Mouse (Mus musculus): ENCODE measurements around the gene Spns2.
"Not testable (repeated sequence)": the region's sequence is repeated elsewhere in the genome, so short reads cannot be mapped to it uniquely, and the experiment has no call there.

Spns2 gene

GRCm38 (mm10) chr11:72436756-72437650 lies 52.7 kb downstream of the Spns2 start:
- no peak for DNase-seq (ENCODE audit: low spot score in 2 of 2)

GRCm38 (mm10) chr11:72436271-72436670 lies 53.4 kb downstream of the Spns2 start:
- DNase-seq (ENCODE audit: low spot score in 2 of 2): no peak

GRCm38 (mm10) chr11:72435694-72436045 lies 54.0 kb downstream of the Spns2 start:
- no peak for DNase-seq (ENCODE audit: low spot score in 2 of 2)

- no peak for DNase-seq (ENCODE audit: low spot score in 2 of 2)
Observed at GRCm38 (mm10) chr11:72434963-72435693, 54.6 kb downstream of the Spns2 start, which contains the start of gene Ggt6. TSS of gene Ggt6 (plus strand) at chr11:72435526.

GRCm38 (mm10) chr11:72430311-72431068 lies 59.2 kb downstream of the Spns2 start:
- not testable (repeated sequence) for DNase-seq (ENCODE audit: low spot score in 2 of 2)

- DNase-seq (ENCODE audit: low spot score in 2 of 2): peak; percentile 64 to 75
Observed at GRCm38 (mm10) chr11:72429288-72429690, 60.4 kb downstream of the Spns2 start.

GRCm38 (mm10) chr11:72428694-72429093 lies 61.0 kb downstream of the Spns2 start:
- DNase-seq (ENCODE audit: low spot score in 2 of 2): peak; percentile 62 to 88

- DNase-seq (ENCODE audit: low spot score in 2 of 2): no peak
Observed at GRCm38 (mm10) chr11:72426884-72427283, 62.8 kb downstream of the Spns2 start.

- DNase-seq (ENCODE audit: low spot score in 2 of 2): no peak
Observed at GRCm38 (mm10) chr11:72425201-72425600, 64.5 kb downstream of the Spns2 start.

- DNase-seq (ENCODE audit: low spot score in 2 of 2): no peak
Observed at GRCm38 (mm10) chr11:72423686-72424085, 66.0 kb downstream of the Spns2 start.

GRCm38 (mm10) chr11:72421518-72422278 lies 68.0 kb downstream of the Spns2 start:
- DNase-seq (ENCODE audit: low spot score in 2 of 2): no peak

GRCm38 (mm10) chr11:72420460-72421122 lies 69.1 kb downstream of the Spns2 start:
- DNase-seq (ENCODE audit: low spot score in 2 of 2): no peak

- no peak for DNase-seq (ENCODE audit: low spot score in 2 of 2)
Observed at GRCm38 (mm10) chr11:72419006-72419405, 70.7 kb downstream of the Spns2 start.

GRCm38 (mm10) chr11:72418227-72418626 lies 71.5 kb downstream of the Spns2 start:
- no peak for DNase-seq (ENCODE audit: low spot score in 2 of 2)

- no peak for DNase-seq (ENCODE audit: low spot score in 2 of 2)
Observed at GRCm38 (mm10) chr11:72417376-72417775, 72.3 kb downstream of the Spns2 start.

- no peak for DNase-seq (ENCODE audit: low spot score in 2 of 2)
Observed at GRCm38 (mm10) chr11:72416666-72417065, 73.0 kb downstream of the Spns2 start.

GRCm38 (mm10) chr11:72415155-72415554 lies 74.5 kb downstream of the Spns2 start:
- no peak for DNase-seq (ENCODE audit: low spot score in 2 of 2)

GRCm38 (mm10) chr11:72413601-72414190 lies 76.0 kb downstream of the Spns2 start:
- no peak for DNase-seq (ENCODE audit: low spot score in 2 of 2)

- peak in 1 of 2 experiments; percentile 60 for DNase-seq (ENCODE audit: low spot score in 2 of 2)
Observed at GRCm38 (mm10) chr11:72413016-72413415, 76.7 kb downstream of the Spns2 start.

GRCm38 (mm10) chr11:72411945-72412344 lies 77.8 kb downstream of the Spns2 start:
- DNase-seq (ENCODE audit: low spot score in 2 of 2): no peak
